Mouse (Mus musculus): ENCODE measurements around the gene Tie1. TPM values are rescaled to one million over a fixed set of nuclear protein-coding genes. Genes with fewer than 3 reads are reported as not detected.

Gene Tie1
- 2.3 and 2.5 TPM in 2 replicates for polyA plus RNA-seq (2021; fragmentation: Nextera tagmentation)
- long read RNA-seq, experiment 1, full-length matches to known transcripts, result 14 of 20 reads
- long read RNA-seq, experiment 1, partial matches to known transcripts, result 1 of 20 reads
- long read RNA-seq, experiment 1, other reads (novel, unspliced or antisense), result 5 of 20 reads
- long read RNA-seq, experiment 2, partial matches to known transcripts, result 1 of 3 reads
- long read RNA-seq, experiment 2, other reads (novel, unspliced or antisense), result 2 of 3 reads

GRCm38 (mm10) chr4:118489717-118490132 is at the start of gene Tie1:
Gene Tie1 (minus strand): TSS chr4:118490061.

GRCm38 (mm10) chr4:118526408-118527334 is 36.8 kb upstream of the Tie1 start, which contains the start of gene 2610528J11Rik:
Gene 2610528J11Rik (plus strand): TSS chr4:118526999.

GRCm38 (mm10) chr4:118457345-118457975 is 32.4 kb downstream of the Tie1 start, which contains the start of gene Mpl:
Gene Mpl (minus strand): TSS chr4:118457513.

GRCm38 (mm10) chr4:118436820-118437603 is 52.8 kb downstream of the Tie1 start, which contains the start of gene Cdc20:
Gene Cdc20 (minus strand): TSS chr4:118437352.

GRCm38 (mm10) chr4:118427768-118428451 is 62.0 kb downstream of the Tie1 start, which contains the start of gene Elovl1:
Gene Elovl1 (plus strand): TSS chr4:118428093.

Other genes starting within 250 kb of the Tie1 start
- gene Ptprf, start 198.7 kb downstream of the Tie1 start, polyA plus RNA-seq (2021; fragmentation: Nextera tagmentation), result 7.5 and 12.0 TPM in 2 replicates
- gene Szt2, start 80.8 kb downstream of the Tie1 start, polyA plus RNA-seq (2021; fragmentation: Nextera tagmentation), result 1.8 and 2.6 TPM in 2 replicates
- gene Med8, start 80.7 kb downstream of the Tie1 start, polyA plus RNA-seq (2021; fragmentation: Nextera tagmentation), result 50.7 and 52.7 TPM in 2 replicates
- gene Elovl1, start 62.0 kb downstream of the Tie1 start, polyA plus RNA-seq (2021; fragmentation: Nextera tagmentation), result 20.0 and 21.3 TPM in 2 replicates
- gene Cdc20, start 52.7 kb downstream of the Tie1 start, polyA plus RNA-seq (2021; fragmentation: Nextera tagmentation), result 1.2 and 1.4 TPM in 2 replicates
- gene Mpl, start 32.5 kb downstream of the Tie1 start, polyA plus RNA-seq (2021; fragmentation: Nextera tagmentation), result 0.59 and 1.0 TPM in 2 replicates
- not detected in 2 replicates for gene 2610528J11Rik, start 36.9 kb upstream of the Tie1 start, polyA plus RNA-seq (2021; fragmentation: Nextera tagmentation)
- 10.0 and 17.5 TPM in 2 replicates for gene Tmem125, start 54.0 kb upstream of the Tie1 start, polyA plus RNA-seq (2021; fragmentation: Nextera tagmentation)
- 0.35 and 0.40 TPM in 2 replicates for gene Cfap57, start 130.7 kb upstream of the Tie1 start, polyA plus RNA-seq (2021; fragmentation: Nextera tagmentation)
- gene Ebna1bp2, start 130.7 kb upstream of the Tie1 start, polyA plus RNA-seq (2021; fragmentation: Nextera tagmentation), result 38.1 and 47.7 TPM in 2 replicates
- gene Olfr62, start 168.9 kb upstream of the Tie1 start, polyA plus RNA-seq (2021; fragmentation: Nextera tagmentation), result not detected in 2 replicates
- not detected in 2 replicates for gene Olfr1342, start 202.7 kb upstream of the Tie1 start, polyA plus RNA-seq (2021; fragmentation: Nextera tagmentation)
- gene Olfr1341, start 213.5 kb upstream of the Tie1 start, polyA plus RNA-seq (2021; fragmentation: Nextera tagmentation), result not detected in 2 replicates
- not detected in 2 replicates for gene Olfr1340, start 230.1 kb upstream of the Tie1 start, polyA plus RNA-seq (2021; fragmentation: Nextera tagmentation)
- gene Olfr1339, start 242.1 kb upstream of the Tie1 start, polyA plus RNA-seq (2021; fragmentation: Nextera tagmentation), result not detected in 2 replicates

Data from left cerebral cortex, adult 6 months (tissue).